Mouse (Mus musculus): ENCODE results near the gene Treml1.

GRCm38 (mm10) chr17:48321279-48321678 lies 38.4 kb upstream of the Treml1 start:
- no peak for TF ChIP-seq CTCF (conservative IDR thresholded peaks at IDR 0.05; ENCODE audit: low read length)
- no peak for TF ChIP-seq POU5F1 (IDR thresholded peaks at IDR 0.05; ENCODE audit: borderline replicate concordance, low read length)
- TF ChIP-seq NANOG (IDR thresholded peaks at IDR 0.05; ENCODE audit: borderline replicate concordance, low read length): no peak
